Mouse (Mus musculus): ENCODE measurements at regions not wholly inside any gene's neighbourhood (a gene's known extent, or its start where the extent isn't known, plus 50 kb on each side); places are given as distances from the start of the nearest gene placed in this dataset.
A peak's percentile ranks its signal among the peaks of the same experiment; 100 is the strongest.

DNA sequence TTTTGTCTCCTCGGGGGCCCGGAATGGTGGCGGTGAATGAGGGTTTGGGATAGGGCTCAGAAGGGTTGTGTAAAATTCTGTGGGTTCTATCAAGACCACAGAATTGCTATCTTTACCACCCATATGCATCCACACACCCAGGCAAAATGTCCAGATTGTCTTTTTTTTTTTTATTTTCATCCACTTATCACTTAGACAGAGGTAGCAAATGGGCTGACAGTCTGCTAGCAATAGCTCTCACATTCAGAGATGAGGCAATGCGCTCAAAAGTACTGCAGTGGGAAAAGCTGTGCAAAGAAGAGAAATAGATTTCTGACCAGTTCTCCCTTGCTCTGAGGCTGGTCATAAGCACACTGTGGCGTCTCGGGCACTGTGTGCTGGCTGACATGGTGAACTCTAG lies 154.5 kb downstream of the Dad1 start:
- DNase-seq (ENCODE audit: low read depth, low spot score), result no peak

- DNase-seq (ENCODE audit: low read depth, low spot score), result no peak
Measured at GRCm38 (mm10) chr14:54098122-54098775, 155.7 kb downstream of the Dad1 start.

DNA sequence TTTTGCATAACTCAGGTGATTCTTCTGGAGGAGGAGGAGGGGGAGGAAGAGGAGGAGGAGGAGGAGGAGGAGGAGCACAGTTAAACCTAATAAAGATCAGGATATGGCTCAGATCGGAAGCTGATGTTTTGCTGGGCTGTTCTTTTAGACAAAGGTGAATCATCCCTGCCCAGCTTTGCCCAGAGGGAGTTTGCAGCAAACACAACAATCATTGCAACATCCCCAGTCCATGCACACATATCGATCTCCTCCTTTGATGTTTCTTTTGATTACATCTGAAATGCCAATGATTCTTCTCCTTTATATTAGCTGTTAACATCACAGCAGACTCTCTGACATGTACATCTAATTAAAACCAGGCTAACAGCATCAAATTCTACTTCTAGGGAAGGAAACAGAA lies 156.9 kb downstream of the Dad1 start:
- no peak for DNase-seq (ENCODE audit: low read depth, low spot score)

- DNase-seq (ENCODE audit: low read depth, low spot score), result peak; percentile 7
Measured at GRCm38 (mm10) chr14:54092444-54092843, 161.5 kb downstream of the Dad1 start.

- no peak for DNase-seq (ENCODE audit: low read depth, low spot score)
Measured at GRCm38 (mm10) chr14:54086660-54087059, 167.2 kb downstream of the Dad1 start.

GRCm38 (mm10) chr14:54074659-54075058 lies 179.2 kb downstream of the Dad1 start:
- DNase-seq (ENCODE audit: low read depth, low spot score), result no peak

GRCm38 (mm10) chr14:54072283-54072912 lies 181.5 kb downstream of the Dad1 start:
- no peak for DNase-seq (ENCODE audit: low read depth, low spot score)

DNA sequence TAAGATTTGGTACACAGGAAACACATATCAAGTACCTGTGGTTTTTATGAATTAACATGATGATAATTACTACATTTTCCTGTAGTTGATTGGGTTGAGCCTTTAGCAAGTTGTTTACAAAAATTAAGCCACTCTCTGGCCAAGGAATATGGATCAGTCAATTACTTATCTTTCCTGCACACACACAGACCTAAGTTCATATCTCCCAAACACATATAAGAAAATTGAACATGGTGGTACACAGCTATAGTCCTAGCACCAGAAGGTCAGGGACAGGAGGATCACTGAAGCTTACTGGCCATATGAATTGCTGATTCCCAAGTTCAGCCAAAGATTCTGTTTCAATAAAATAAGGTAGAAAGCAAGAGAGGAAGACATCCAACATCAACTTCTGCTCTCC lies 183.7 kb downstream of the Dad1 start:
- no peak for DNase-seq (ENCODE audit: low read depth, low spot score)

- DNase-seq (ENCODE audit: low read depth, low spot score), result no peak
Measured at GRCm38 (mm10) chr14:54068684-54069083, 185.2 kb downstream of the Dad1 start.

GRCm38 (mm10) chr14:54065466-54065865 lies 188.4 kb downstream of the Dad1 start:
- DNase-seq (ENCODE audit: low read depth, low spot score), result no peak

DNA sequence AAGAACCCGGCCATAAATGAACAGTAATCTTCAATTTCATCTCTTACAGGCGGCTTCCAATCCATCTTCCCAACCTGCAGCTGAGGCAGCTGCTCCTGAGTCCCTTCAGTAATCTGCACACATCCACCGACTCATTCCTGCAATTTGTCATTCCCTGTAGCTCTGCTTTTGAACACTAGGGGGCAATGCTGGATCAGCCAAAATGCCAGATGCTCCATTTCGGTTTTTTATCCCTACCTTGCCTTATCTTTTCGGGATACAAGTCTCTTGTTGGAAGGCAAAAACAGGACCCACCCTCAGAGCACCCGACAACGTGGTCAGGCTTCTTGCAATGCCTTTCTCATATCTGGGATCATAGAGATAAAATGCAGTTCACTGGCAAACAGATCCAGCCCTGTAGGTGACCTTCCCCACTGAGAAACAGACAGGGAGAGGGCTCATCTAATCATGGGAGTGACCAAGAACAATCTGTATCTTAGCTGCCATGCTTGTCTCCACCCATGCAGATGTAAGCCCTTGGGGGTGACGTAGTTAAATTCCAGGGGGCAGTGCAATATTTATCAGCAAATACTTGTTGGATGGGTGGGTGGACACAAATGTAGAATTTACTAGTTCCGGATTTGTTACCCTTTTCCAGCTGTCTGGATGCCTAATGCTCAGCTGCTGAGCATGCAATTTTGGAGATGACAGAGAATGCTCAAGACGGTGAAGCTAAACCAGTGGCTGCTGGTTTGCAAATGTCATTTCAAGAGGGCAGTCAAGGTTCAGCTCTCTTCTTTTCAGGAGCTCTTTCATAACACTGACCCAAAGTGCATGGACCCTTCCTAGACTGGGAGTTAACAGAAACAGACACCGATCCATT lies 189.1 kb downstream of the Dad1 start:
- DNase-seq (ENCODE audit: low read depth, low spot score), result peak; percentile 21

GRCm38 (mm10) chr14:54061570-54061969 lies 192.3 kb downstream of the Dad1 start:
- DNase-seq (ENCODE audit: low read depth, low spot score), result no peak

DNA sequence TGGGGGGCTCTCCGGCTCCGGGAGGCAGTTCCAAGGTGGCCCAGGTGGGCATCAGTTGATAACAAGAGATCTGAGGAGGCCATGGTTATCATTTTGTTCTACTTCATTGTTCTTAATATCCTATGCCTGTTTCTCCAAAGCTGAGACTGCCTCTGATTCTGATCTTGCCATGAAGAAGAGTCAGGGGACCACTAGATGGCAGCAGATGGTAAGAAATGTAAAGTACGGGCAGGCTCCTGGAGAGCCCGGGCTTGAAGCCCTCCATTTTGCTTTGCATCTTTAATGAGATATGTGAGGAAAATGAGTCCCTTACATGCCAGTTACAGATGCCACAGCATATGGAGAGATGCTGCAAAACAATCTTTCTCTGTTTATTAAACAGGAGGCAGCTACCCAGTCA lies 194.1 kb downstream of the Dad1 start:
- peak; percentile 71 for DNase-seq (ENCODE audit: low read depth, low spot score)

DNA sequence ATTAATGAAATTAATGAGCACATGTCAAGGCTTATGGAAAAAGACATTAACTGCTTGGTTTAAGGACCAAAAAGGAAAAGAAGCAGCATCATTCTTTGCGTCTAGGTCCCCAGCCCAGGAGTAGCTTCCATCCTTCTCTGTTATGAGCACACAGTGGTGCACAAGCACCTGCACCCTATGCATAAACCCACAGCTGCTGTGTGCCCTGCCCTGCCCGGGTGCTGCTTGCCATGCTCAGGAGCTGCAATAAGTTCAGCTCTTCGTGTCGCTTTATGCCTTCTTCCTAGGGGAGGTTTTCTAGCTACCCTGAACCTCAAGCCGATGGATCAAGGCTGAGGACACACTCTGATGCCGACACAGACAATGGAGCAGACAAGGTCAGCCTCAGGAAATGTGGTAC lies 194.8 kb downstream of the Dad1 start:
- no peak for DNase-seq (ENCODE audit: low read depth, low spot score)

DNA sequence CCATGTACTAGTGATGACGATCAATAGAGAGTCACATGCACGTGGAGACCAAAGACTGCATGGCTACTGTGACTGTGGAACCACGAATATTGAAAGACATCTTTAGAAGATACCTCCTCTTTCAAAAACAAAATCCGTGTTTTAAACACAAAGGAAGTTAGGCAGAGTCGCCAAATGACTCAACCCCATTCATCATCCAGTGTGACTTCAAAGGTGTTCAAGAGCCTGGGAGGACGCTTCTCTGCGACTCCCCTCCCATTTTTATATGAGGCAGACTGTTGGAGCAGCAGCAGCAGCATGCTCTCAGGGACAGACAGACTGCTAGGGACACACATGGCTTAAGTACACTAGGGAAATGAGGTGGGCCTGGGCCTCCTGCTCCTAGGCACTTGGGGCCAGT lies 197.2 kb downstream of the Dad1 start:
- no peak for DNase-seq (ENCODE audit: low read depth, low spot score)

DNA sequence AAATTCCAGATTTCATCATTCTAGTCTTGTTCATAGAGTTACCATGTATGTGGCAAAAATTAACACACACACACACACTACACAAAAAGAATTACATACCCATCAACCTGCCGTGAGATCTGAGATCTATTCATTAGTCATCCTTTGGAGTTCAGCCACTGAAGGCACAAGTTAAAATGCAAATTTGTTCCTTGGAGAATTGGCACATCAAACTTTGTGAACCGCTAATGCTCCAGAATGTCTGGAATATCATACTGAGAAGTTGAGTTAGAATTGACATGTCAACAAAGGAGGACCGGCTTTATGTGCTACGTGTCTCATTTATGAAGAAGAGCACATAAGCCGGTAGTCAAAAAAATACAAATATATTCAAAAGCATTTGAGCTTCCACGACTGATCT lies 198.5 kb downstream of the Dad1 start:
- no peak for DNase-seq (ENCODE audit: low read depth, low spot score)

DNA sequence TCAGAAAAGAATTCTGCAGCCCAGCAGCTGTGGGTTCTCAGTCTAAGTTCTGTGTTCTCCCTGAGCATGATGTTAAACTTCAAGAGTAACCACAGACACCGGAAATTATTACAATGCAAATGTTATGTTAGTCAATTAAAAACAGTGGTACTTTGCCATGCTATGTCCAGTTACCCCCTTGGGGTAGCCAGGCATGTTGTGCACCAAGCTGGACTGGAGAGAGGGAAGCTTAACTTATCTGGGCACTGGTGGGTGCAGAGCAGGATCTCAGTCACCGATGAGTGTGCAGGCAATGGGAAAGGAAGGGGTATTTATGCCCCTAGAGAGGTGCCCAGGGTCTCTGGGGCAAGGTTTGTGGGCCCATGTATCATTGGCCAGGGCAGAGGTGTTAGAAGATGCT lies 211.6 kb downstream of the Dad1 start:
- no peak for DNase-seq (ENCODE audit: low read depth, low spot score)

GRCm38 (mm10) chr14:54040644-54041043 lies 213.3 kb downstream of the Dad1 start:
- no peak for DNase-seq (ENCODE audit: low read depth, low spot score)

GRCm38 (mm10) chr14:54034516-54034915 lies 219.4 kb downstream of the Dad1 start:
- DNase-seq (ENCODE audit: low read depth, low spot score), result no peak

- no peak for DNase-seq (ENCODE audit: low read depth, low spot score)
Measured at GRCm38 (mm10) chr14:54023552-54023951, 230.4 kb downstream of the Dad1 start.

DNA sequence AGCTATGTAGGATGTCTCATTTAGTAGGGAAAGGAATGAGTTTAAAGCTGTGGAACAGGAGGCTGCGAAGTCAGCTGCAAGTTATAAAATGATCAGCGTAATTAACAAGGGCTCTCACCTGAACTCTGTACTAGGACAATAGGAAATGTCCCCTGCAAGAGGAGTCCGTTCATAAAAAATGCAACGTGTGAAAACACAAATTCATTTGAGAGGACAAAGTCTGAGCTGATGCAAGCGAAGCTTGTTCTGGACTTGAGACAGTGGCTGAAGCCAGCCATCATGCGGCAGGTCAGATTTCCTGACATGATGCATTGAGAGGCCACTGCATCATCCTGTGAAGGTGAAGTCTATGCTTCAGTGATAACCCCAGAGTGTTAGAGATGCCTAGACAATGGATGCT lies 232.5 kb downstream of the Dad1 start:
- no peak for DNase-seq (ENCODE audit: low read depth, low spot score)

- DNase-seq (ENCODE audit: low read depth, low spot score), result no peak
Measured at GRCm38 (mm10) chr14:54014628-54015027, 239.3 kb downstream of the Dad1 start.

DNA sequence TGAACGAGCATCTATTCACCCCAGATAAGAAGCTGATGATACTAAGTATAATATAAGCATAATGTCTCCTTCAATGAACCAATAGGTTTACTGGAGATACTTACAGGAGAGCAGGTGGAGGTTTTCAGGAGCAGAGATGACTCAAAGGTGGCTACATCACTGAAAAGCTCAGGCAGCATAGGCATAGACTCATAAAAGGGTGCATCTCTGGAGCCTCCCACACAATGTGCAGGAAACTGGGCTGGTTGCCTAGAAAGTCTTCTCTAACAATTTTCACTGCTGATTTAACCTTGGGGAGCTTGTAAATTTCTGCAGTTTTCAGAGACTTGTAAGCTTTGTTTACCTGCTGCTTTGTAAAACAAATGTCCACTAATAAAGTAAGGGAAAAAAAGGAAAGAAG lies 251.8 kb downstream of the Dad1 start:
- no peak for DNase-seq (ENCODE audit: low read depth, low spot score)
